Mouse (Mus musculus) central nervous system, embryonic 11.5 days (tissue): ENCODE data around the gene Olfr154. TPM values are rescaled to one million over a fixed set of nuclear protein-coding genes. Genes with fewer than 3 reads are reported as not detected.

Experiments used
- polyA plus RNA-seq: library from polyadenylated mRNA; depleted of rRNA; stranded (reverse); fragments of >200 nt; gene quantifications from 2 replicates; pipeline ENCODE4 v1.2.3, GENCODE M21; 2012; rRNA removed

The Olfr154 gene
- polyA plus RNA-seq = not detected in 2 replicates

DNA sequence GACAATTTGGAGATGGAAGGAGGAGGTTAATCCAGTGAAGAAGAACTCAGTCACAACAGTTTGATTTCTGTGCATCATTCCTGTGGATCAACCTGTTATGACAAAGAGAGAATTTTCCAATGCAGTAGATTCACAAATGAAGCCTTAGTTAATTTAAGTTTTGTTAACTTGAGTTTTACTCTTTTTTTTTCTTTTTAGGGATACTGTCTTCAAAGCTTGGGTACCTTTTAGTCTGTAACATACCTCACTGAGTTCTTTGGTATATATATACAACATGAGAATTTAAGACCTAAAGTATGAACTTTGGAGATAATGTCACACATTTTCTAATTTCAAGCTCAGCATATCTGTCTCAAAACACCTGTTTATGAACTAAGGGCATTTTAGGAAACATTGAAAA lies at the start of gene Olfr154:
Olfr154 (minus strand) TSS at position 101 of the 400 bp plus-strand sequence.

DNA sequence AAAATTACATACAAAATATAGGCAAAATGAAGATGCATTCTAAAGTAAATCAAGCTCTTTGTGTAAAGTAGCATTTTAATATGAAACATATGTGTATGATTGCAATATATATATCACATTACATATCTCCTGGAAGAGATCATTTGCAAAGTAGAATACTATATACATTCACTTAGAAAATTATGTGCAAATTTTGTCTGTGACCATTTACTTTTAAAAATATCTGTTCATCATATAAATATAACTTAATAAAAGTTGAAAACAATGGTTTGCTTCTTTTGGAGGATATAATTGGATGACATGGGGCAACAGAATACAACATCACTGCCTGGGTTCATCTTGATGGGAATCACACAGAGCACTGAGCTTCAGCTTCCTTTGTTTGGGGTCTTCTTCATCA lies 24.9 kb upstream of the Olfr154 start, which contains the start of gene Olfr1008:
Olfr1008 (plus strand) TSS at position 301 of the 400 bp plus-strand sequence.

DNA sequence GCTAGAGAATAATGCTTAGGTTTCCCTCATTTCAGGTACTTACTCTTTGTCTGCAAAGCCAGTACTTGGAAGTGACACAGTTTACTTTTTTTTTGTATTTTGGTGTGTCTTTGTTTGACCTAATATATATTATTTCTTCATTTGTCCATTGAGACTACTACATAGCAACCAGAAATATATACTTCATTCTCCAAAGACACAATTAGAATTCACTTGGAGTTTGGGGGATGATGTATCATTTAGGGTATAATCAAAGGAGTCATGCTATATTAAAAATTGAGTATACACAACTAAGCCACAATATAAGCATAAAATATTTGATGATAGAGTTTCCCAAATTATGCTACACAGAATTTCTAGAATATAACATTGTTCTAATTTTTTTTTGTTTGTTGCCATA lies 14.4 kb upstream of the Olfr154 start, which contains the start of gene Olfr1006:
Olfr1006 (minus strand) TSS at position 101 of the 400 bp plus-strand sequence.

DNA sequence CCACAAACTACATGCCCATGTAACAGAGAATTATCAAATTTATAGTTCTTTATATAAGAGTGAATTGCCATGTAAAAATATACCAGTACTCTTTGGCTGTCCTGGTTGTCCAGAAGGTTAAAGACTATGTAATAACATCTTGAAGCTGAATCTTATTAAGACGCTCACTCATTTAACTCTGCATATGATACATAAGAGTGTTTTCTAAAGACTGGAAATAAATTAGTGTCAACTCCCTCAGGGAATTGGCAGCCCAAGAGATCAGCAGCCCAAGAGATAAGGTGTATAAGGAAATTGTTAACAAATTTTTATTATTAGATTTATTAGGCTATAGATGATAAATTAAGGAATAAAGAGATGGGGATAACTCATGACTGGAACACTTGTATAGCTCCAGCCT lies 13.7 kb downstream of the Olfr154 start, which contains the start of gene Olfr1002:
Olfr1002 (minus strand) TSS at position 101 of the 400 bp plus-strand sequence.

Other genes starting within 250 kb of the Olfr154 start
- not detected in 2 replicates for gene Olfr993, start 249.6 kb downstream of the Olfr154 start, polyA plus RNA-seq
- not detected in 2 replicates for gene Olfr994, start 228.0 kb downstream of the Olfr154 start, polyA plus RNA-seq
- gene Olfr995, start 220.8 kb downstream of the Olfr154 start, polyA plus RNA-seq = not detected in 2 replicates
- 0.04 TPM in 2 replicates for gene 4833423E24Rik, start 145.4 kb downstream of the Olfr154 start, polyA plus RNA-seq
- not detected in 2 replicates for gene Olfr996, start 85.2 kb downstream of the Olfr154 start, polyA plus RNA-seq
- gene Olfr998, start 75.5 kb downstream of the Olfr154 start, polyA plus RNA-seq = not detected in 2 replicates
- gene Olfr1000, start 52.6 kb downstream of the Olfr154 start, polyA plus RNA-seq = not detected in 2 replicates
- gene Olfr1002, start 13.8 kb downstream of the Olfr154 start, polyA plus RNA-seq = not detected in 2 replicates
- not detected in 2 replicates for gene Olfr1006, start 14.3 kb upstream of the Olfr154 start, polyA plus RNA-seq
- gene Olfr1008, start 25.0 kb upstream of the Olfr154 start, polyA plus RNA-seq = not detected in 2 replicates
- not detected in 2 replicates for gene Olfr1009, start 51.0 kb upstream of the Olfr154 start, polyA plus RNA-seq
- gene Olfr1012, start 98.3 kb upstream of the Olfr154 start, polyA plus RNA-seq = not detected in 2 replicates
- gene Olfr1013, start 102.6 kb upstream of the Olfr154 start, polyA plus RNA-seq = not detected in 2 replicates
- not detected in 2 replicates for gene Olfr1014, start 108.3 kb upstream of the Olfr154 start, polyA plus RNA-seq
- gene Olfr1015, start 117.6 kb upstream of the Olfr154 start, polyA plus RNA-seq = not detected in 2 replicates
- gene Olfr1016, start 138.1 kb upstream of the Olfr154 start, polyA plus RNA-seq = not detected in 2 replicates
- gene Olfr1018, start 154.0 kb upstream of the Olfr154 start, polyA plus RNA-seq = not detected in 2 replicates
- gene Olfr1019, start 181.0 kb upstream of the Olfr154 start, polyA plus RNA-seq = not detected in 2 replicates
- not detected in 2 replicates for gene Olfr1020, start 182.6 kb upstream of the Olfr154 start, polyA plus RNA-seq
- not detected in 2 replicates for gene Olfr1022, start 204.1 kb upstream of the Olfr154 start, polyA plus RNA-seq
- not detected in 2 replicates for gene Olfr1023, start 221.2 kb upstream of the Olfr154 start, polyA plus RNA-seq
- gene Olfr1024, start 240.6 kb upstream of the Olfr154 start, polyA plus RNA-seq = not detected in 2 replicates